Mouse (Mus musculus): Measurements from ENCODE around the gene Tomm22. TPM values are rescaled to one million over a fixed set of nuclear protein-coding genes. Genes with fewer than 3 reads are reported as not detected.

Gene Tomm22
- polyA plus RNA-seq, 1 experiment from 2014 or later, result 208 TPM

GRCm38 (mm10) chr15:79688268-79688956 lies 17.8 kb downstream of the Tomm22 start:
- Histone ChIP-seq H3K9ac (ENCODE audit: low read depth, low read length) (peak overlapping the region; percentile 95), H3K4me1 (ENCODE audit: control insufficient read depth, insufficient read depth, low read length) (peaks cover 48% of the 10 kb centered on the region), H3K4me2 (ENCODE audit: low read depth, low read length) (peak overlapping the region; percentile 88), H3K36me3 (ENCODE audit: control insufficient read depth, insufficient read depth, low read length) (no peaks in the 10 kb centered on the region), H3K27ac (replicated peaks; ENCODE audit: low read depth, low read length) (peak overlapping the region; percentile 94), H3K27me3 (replicated peaks; ENCODE audit: control insufficient read depth, insufficient read depth, low read length) (no peaks in the 10 kb centered on the region), H3K9me3 (ENCODE audit: control insufficient read depth, low read length) (no peaks in the 10 kb centered on the region), H3K4me3 (ENCODE audit: low read depth, low read length) (peak overlapping the region; percentile 72)
- 2% methylated on average over 8 of the region's 8 CpGs for WGBS
- no peak for ATAC-seq (ENCODE audit: low read depth)
- DNase-seq (ENCODE audit: low spot score), result no peak

GRCm38 (mm10) chr15:79689662-79690425 lies 19.2 kb downstream of the Tomm22 start:
- H3K27me3 ChIP-seq (replicated peaks; ENCODE audit: control insufficient read depth, insufficient read depth, low read length), result no peaks in the 10 kb centered on the region
- no peaks in the 10 kb centered on the region for H3K9me3 ChIP-seq (ENCODE audit: control insufficient read depth, low read length)
- 0 out of 2 replicates have a peak, but pooled peaks cover 7% of the 10 kb centered on the region for H3K36me3 ChIP-seq (ENCODE audit: control insufficient read depth, insufficient read depth, low read length)
- peak overlapping the region; percentile 96 for H3K4me3 ChIP-seq (ENCODE audit: low read depth, low read length)
- H3K9ac ChIP-seq (ENCODE audit: low read depth, low read length), result 0 out of 2 replicates have a peak overlapping the region, but pooled peaks have one; percentile 32
- no peak overlapping the region; the same call in 1 of the 2 replicates for H3K27ac ChIP-seq (replicated peaks; ENCODE audit: low read depth, low read length)
- H3K4me1 ChIP-seq (ENCODE audit: control insufficient read depth, insufficient read depth, low read length), result peaks cover 34% of the 10 kb centered on the region
- H3K4me2 ChIP-seq (ENCODE audit: low read depth, low read length), result peak overlapping the region; percentile 63
- DNase-seq (ENCODE audit: low spot score), result no peak
- no peak for ATAC-seq (ENCODE audit: low read depth)
- 13% methylated on average over 24 of the region's 24 CpGs for WGBS

DNA sequence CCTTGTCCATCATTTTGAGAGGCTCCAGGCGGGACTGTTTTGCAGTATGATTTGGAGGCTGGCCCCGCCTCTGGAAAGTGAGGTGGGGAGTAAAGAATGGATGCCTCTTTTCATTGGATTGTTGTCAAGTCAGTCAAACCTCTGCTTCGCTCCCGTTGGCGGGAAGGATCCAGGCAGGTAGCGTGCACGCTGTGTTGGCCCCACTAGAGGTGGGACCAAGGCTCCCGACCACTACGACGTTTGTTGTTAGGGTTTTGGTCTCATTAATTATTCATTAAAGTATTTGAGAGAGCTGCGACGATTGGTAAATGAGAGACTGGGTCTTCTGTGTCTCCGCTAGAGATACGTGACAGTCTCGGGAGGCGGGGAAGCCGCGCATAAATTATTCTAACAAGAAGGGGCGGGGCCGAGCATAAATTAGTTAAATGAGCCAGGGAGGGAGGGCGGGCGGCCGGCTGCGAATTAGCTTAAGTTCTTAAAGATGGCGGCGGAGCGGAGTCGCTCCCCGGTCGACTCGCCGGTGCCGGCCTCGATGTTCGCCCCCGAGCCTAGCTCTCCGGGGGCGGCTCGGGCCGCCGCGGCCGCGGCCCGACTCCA lies 19.9 kb downstream of the Tomm22 start, which contains the start of gene Gtpbp1:
Gene Gtpbp1 (plus strand): TSS at position 420 of the 597 bp plus-strand sequence.
- no peaks in the 10 kb centered on the region for H3K27me3 ChIP-seq (replicated peaks; ENCODE audit: control insufficient read depth, insufficient read depth, low read length)
- peak within 1 kb of the TSS; percentile 95 for H3K9ac ChIP-seq (ENCODE audit: low read depth, low read length)
- DNase-seq (ENCODE audit: low spot score), result peak; percentile 100
- 0% methylated on average over 33 of the region's 45 CpGs for WGBS
- ATAC-seq (ENCODE audit: low read depth), result peak; percentile 97
- peaks cover 13% of the 10 kb centered on the region; the same call in 1 of the 2 replicates for H3K36me3 ChIP-seq (ENCODE audit: control insufficient read depth, insufficient read depth, low read length)
- H3K9me3 ChIP-seq (ENCODE audit: control insufficient read depth, low read length), result no peaks in the 10 kb centered on the region
- peak within 1 kb of the TSS; percentile 96 for H3K4me3 ChIP-seq (ENCODE audit: low read depth, low read length)
- H3K4me1 ChIP-seq (ENCODE audit: control insufficient read depth, insufficient read depth, low read length), result peaks cover 27% of the 10 kb centered on the region
- peak within 1 kb of the TSS; percentile 80 for H3K27ac ChIP-seq (replicated peaks; ENCODE audit: low read depth, low read length)
- H3K4me2 ChIP-seq (ENCODE audit: low read depth, low read length), result peak within 1 kb of the TSS; percentile 97

DNA sequence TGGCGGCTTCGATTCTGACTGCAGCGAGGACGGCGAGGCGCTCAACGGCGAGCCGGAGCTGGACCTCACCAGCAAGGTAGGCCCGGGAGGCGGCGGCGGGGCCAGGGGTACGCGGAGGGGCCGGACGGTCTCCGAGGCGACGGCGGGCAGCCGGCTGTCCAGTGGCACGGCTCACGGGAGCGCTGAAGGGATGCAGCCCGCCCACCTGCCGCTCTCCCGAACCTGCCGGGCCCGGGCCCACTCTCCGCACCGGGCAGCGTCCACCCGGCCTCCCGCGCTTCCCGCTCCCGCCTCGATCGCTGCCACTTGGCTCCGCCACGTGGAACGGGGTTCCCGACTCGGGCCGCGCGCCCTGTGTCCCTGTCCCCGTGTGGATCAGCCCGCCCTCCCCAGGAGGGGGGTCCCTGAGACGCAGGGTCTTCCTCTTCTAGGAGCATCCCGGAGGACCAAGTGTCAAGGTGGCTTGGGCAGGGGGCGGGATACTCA lies 20.4 kb downstream of the Tomm22 start:
- peak overlapping the region; percentile 96 for H3K4me3 ChIP-seq (ENCODE audit: low read depth, low read length)
- no peaks in the 10 kb centered on the region for H3K9me3 ChIP-seq (ENCODE audit: control insufficient read depth, low read length)
- peaks cover 16% of the 10 kb centered on the region; the same call in 1 of the 2 replicates for H3K36me3 ChIP-seq (ENCODE audit: control insufficient read depth, insufficient read depth, low read length)
- H3K27me3 ChIP-seq (replicated peaks; ENCODE audit: control insufficient read depth, insufficient read depth, low read length), result no peaks in the 10 kb centered on the region
- peak overlapping the region; percentile 95 for H3K9ac ChIP-seq (ENCODE audit: low read depth, low read length)
- peak; percentile 5 for ATAC-seq (ENCODE audit: low read depth)
- H3K4me1 ChIP-seq (ENCODE audit: control insufficient read depth, insufficient read depth, low read length), result peaks cover 21% of the 10 kb centered on the region
- H3K27ac ChIP-seq (replicated peaks; ENCODE audit: low read depth, low read length), result peak overlapping the region; percentile 80
- no peak for DNase-seq (ENCODE audit: low spot score)
- H3K4me2 ChIP-seq (ENCODE audit: low read depth, low read length), result peak overlapping the region; percentile 97
- WGBS, result 0% methylated on average over 4 of the region's 53 CpGs

- peaks cover 22% of the 10 kb centered on the region; the same call in 1 of the 2 replicates for H3K36me3 ChIP-seq (ENCODE audit: control insufficient read depth, insufficient read depth, low read length)
- H3K9me3 ChIP-seq (ENCODE audit: control insufficient read depth, low read length), result no peaks in the 10 kb centered on the region
- H3K4me3 ChIP-seq (ENCODE audit: low read depth, low read length), result peak overlapping the region; percentile 96
- peak overlapping the region; percentile 97 for H3K4me2 ChIP-seq (ENCODE audit: low read depth, low read length)
- peaks cover 17% of the 10 kb centered on the region for H3K4me1 ChIP-seq (ENCODE audit: control insufficient read depth, insufficient read depth, low read length)
- no peak for DNase-seq (ENCODE audit: low spot score)
- H3K27ac ChIP-seq (replicated peaks; ENCODE audit: low read depth, low read length), result no peak overlapping the region
- 0 out of 2 replicates have a peak overlapping the region, but pooled peaks have one; percentile 19 for H3K9ac ChIP-seq (ENCODE audit: low read depth, low read length)
- ATAC-seq (ENCODE audit: low read depth), result no peak
- WGBS, result 73% methylated on average over 5 of the region's 5 CpGs
- no peaks in the 10 kb centered on the region for H3K27me3 ChIP-seq (replicated peaks; ENCODE audit: control insufficient read depth, insufficient read depth, low read length)
These were observed 21.7 kb downstream of the Tomm22 start for GRCm38 (mm10) chr15:79692334-79692733.

- Histone ChIP-seq H3K4me2 (ENCODE audit: low read depth, low read length) (no peak overlapping the region), H3K9ac (ENCODE audit: low read depth, low read length) (no peak overlapping the region), H3K4me1 (ENCODE audit: control insufficient read depth, insufficient read depth, low read length) (peaks cover 12% of the 10 kb centered on the region; the same call in 1 of the 2 replicates), H3K9me3 (ENCODE audit: control insufficient read depth, low read length) (no peaks in the 10 kb centered on the region), H3K36me3 (ENCODE audit: control insufficient read depth, insufficient read depth, low read length) (peaks cover 22% of the 10 kb centered on the region; the same call in 1 of the 2 replicates), H3K27ac (replicated peaks; ENCODE audit: low read depth, low read length) (no peak overlapping the region), H3K27me3 (replicated peaks; ENCODE audit: control insufficient read depth, insufficient read depth, low read length) (no peaks in the 10 kb centered on the region), H3K4me3 (ENCODE audit: low read depth, low read length) (no peak overlapping the region)
- DNase-seq (ENCODE audit: low spot score) (no peak), ATAC-seq (ENCODE audit: low read depth) (no peak)
- WGBS, result 91% methylated on average over 11 of the region's 11 CpGs
These were observed 23.1 kb downstream of the Tomm22 start for GRCm38 (mm10) chr15:79693740-79694139.

- WGBS, result 90% methylated on average over 4 of the region's 4 CpGs
- Histone ChIP-seq H3K9ac (ENCODE audit: low read depth, low read length) (no peak overlapping the region), H3K4me1 (ENCODE audit: control insufficient read depth, insufficient read depth, low read length) (peaks cover 12% of the 10 kb centered on the region; the same call in 1 of the 2 replicates), H3K27ac (replicated peaks; ENCODE audit: low read depth, low read length) (no peak overlapping the region), H3K4me2 (ENCODE audit: low read depth, low read length) (no peak overlapping the region), H3K36me3 (ENCODE audit: control insufficient read depth, insufficient read depth, low read length) (peaks cover 27% of the 10 kb centered on the region; the same call in 1 of the 2 replicates), H3K9me3 (ENCODE audit: control insufficient read depth, low read length) (no peaks in the 10 kb centered on the region), H3K27me3 (replicated peaks; ENCODE audit: control insufficient read depth, insufficient read depth, low read length) (no peaks in the 10 kb centered on the region), H3K4me3 (ENCODE audit: low read depth, low read length) (no peak overlapping the region)
- no peak for ATAC-seq (ENCODE audit: low read depth)
- DNase-seq (ENCODE audit: low spot score), result no peak
These were observed 23.9 kb downstream of the Tomm22 start for GRCm38 (mm10) chr15:79694512-79694911.

DNA sequence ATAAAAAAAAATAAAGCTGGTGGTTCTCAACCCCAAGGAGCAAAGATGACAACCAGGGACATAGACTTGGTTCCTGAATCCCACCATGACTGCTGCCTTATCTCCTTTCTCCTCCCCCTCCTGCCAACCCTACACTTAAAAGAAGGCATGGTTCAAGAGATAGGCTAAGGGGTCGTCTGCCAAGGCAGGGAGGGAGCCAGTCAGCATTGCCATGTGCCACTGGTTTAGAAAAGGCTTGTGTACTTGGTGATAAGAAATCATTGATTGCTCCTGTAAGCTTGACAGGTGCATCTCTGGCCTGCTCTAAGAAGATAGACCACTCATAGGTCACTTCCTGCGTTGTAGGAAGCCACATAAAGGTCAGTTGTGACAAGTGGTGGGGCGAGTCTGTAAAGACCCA lies 24.9 kb downstream of the Tomm22 start:
- no peak for ATAC-seq (ENCODE audit: low read depth)
- Histone ChIP-seq H3K4me3 (ENCODE audit: low read depth, low read length) (no peak overlapping the region), H3K27ac (replicated peaks; ENCODE audit: low read depth, low read length) (no peak overlapping the region), H3K27me3 (replicated peaks; ENCODE audit: control insufficient read depth, insufficient read depth, low read length) (no peaks in the 10 kb centered on the region), H3K4me2 (ENCODE audit: low read depth, low read length) (no peak overlapping the region), H3K9ac (ENCODE audit: low read depth, low read length) (no peak overlapping the region), H3K9me3 (ENCODE audit: control insufficient read depth, low read length) (no peaks in the 10 kb centered on the region), H3K36me3 (ENCODE audit: control insufficient read depth, insufficient read depth, low read length) (peaks cover 28% of the 10 kb centered on the region; the same call in 1 of the 2 replicates), H3K4me1 (ENCODE audit: control insufficient read depth, insufficient read depth, low read length) (peaks cover 12% of the 10 kb centered on the region; the same call in 1 of the 2 replicates)
- 67% methylated on average over 3 of the region's 3 CpGs for WGBS
- DNase-seq (ENCODE audit: low spot score), result no peak

Data from embryonic facial prominence, embryonic 14.5 days (tissue).